Mouse (Mus musculus): ENCODE results near the gene Olfr819. TPM values are rescaled to one million over a fixed set of nuclear protein-coding genes. Genes with fewer than 3 reads are reported as not detected.

Olfr819 gene
- not detected in 2 replicates for polyA plus RNA-seq (2015; fragmentation: Nextera tagmentation; extraction: Ambion mirVana)

GRCm38 (mm10) chr10:129967166-129967565, at the start of gene Olfr819:
Olfr819 (minus strand) TSS chr10:129967266.

GRCm38 (mm10) chr10:130012321-130012720, 45.3 kb upstream of the Olfr819 start, which contains the start of gene Olfr820:
Olfr820 (plus strand) TSS chr10:130012621.

GRCm38 (mm10) chr10:129984962-129985361, 17.9 kb upstream of the Olfr819 start, which contains the start of gene Gm10310:
Gm10310 (minus strand) TSS chr10:129985062.

GRCm38 (mm10) chr10:129976040-129976439, 9.0 kb upstream of the Olfr819 start, which contains the start of gene Olfr247:
Olfr247 (minus strand) TSS chr10:129976140.

GRCm38 (mm10) chr10:129949000-129949399, 18.1 kb downstream of the Olfr819 start, which contains the start of gene Olfr818:
Olfr818 (minus strand) TSS chr10:129949100.

GRCm38 (mm10) chr10:129915497-129915896, 51.6 kb downstream of the Olfr819 start, which contains the start of gene Olfr816:
Olfr816 (minus strand) TSS chr10:129915597.

Other genes with a start within 250 kb of the Olfr819 start
- gene Olfr805, start 237.9 kb downstream of the Olfr819 start, polyA plus RNA-seq (2015; fragmentation: Nextera tagmentation; extraction: Ambion mirVana), result not detected in 2 replicates
- gene Olfr806, start 225.3 kb downstream of the Olfr819 start, polyA plus RNA-seq (2015; fragmentation: Nextera tagmentation; extraction: Ambion mirVana), result not detected in 2 replicates
- gene Olfr807, start 209.5 kb downstream of the Olfr819 start, polyA plus RNA-seq (2015; fragmentation: Nextera tagmentation; extraction: Ambion mirVana), result not detected in 2 replicates
- not detected in 2 replicates for gene Olfr808, start 201.8 kb downstream of the Olfr819 start, polyA plus RNA-seq (2015; fragmentation: Nextera tagmentation; extraction: Ambion mirVana)
- gene Olfr809, start 192.6 kb downstream of the Olfr819 start, polyA plus RNA-seq (2015; fragmentation: Nextera tagmentation; extraction: Ambion mirVana), result not detected in 2 replicates
- not detected in 2 replicates for gene Olfr810, start 172.3 kb downstream of the Olfr819 start, polyA plus RNA-seq (2015; fragmentation: Nextera tagmentation; extraction: Ambion mirVana)
- not detected in 2 replicates for gene Olfr811, start 162.9 kb downstream of the Olfr819 start, polyA plus RNA-seq (2015; fragmentation: Nextera tagmentation; extraction: Ambion mirVana)
- not detected in 2 replicates for gene Olfr812, start 121.2 kb downstream of the Olfr819 start, polyA plus RNA-seq (2015; fragmentation: Nextera tagmentation; extraction: Ambion mirVana)
- not detected in 2 replicates for gene Olfr813, start 111.9 kb downstream of the Olfr819 start, polyA plus RNA-seq (2015; fragmentation: Nextera tagmentation; extraction: Ambion mirVana)
- gene Olfr814, start 87.4 kb downstream of the Olfr819 start, polyA plus RNA-seq (2015; fragmentation: Nextera tagmentation; extraction: Ambion mirVana), result not detected in 2 replicates
- gene Olfr815, start 61.4 kb downstream of the Olfr819 start, polyA plus RNA-seq (2015; fragmentation: Nextera tagmentation; extraction: Ambion mirVana), result not detected in 2 replicates
- not detected in 2 replicates for gene Olfr816, start 51.7 kb downstream of the Olfr819 start, polyA plus RNA-seq (2015; fragmentation: Nextera tagmentation; extraction: Ambion mirVana)
- gene Olfr818, start 18.2 kb downstream of the Olfr819 start, polyA plus RNA-seq (2015; fragmentation: Nextera tagmentation; extraction: Ambion mirVana), result not detected in 2 replicates
- gene Olfr247, start 8.9 kb upstream of the Olfr819 start, polyA plus RNA-seq (2015; fragmentation: Nextera tagmentation; extraction: Ambion mirVana), result not detected in 2 replicates
- not detected in 2 replicates for gene Gm10310, start 17.8 kb upstream of the Olfr819 start, polyA plus RNA-seq (2015; fragmentation: Nextera tagmentation; extraction: Ambion mirVana)
- not detected in 2 replicates for gene Olfr820, start 45.4 kb upstream of the Olfr819 start, polyA plus RNA-seq (2015; fragmentation: Nextera tagmentation; extraction: Ambion mirVana)
- gene Olfr821, start 63.1 kb upstream of the Olfr819 start, polyA plus RNA-seq (2015; fragmentation: Nextera tagmentation; extraction: Ambion mirVana), result not detected in 2 replicates
- gene Olfr822, start 103.9 kb upstream of the Olfr819 start, polyA plus RNA-seq (2015; fragmentation: Nextera tagmentation; extraction: Ambion mirVana), result not detected in 2 replicates
- gene Olfr823, start 148.1 kb upstream of the Olfr819 start, polyA plus RNA-seq (2015; fragmentation: Nextera tagmentation; extraction: Ambion mirVana), result not detected in 2 replicates
- not detected in 2 replicates for gene Olfr824, start 162.7 kb upstream of the Olfr819 start, polyA plus RNA-seq (2015; fragmentation: Nextera tagmentation; extraction: Ambion mirVana)
- gene Olfr825, start 199.5 kb upstream of the Olfr819 start, polyA plus RNA-seq (2015; fragmentation: Nextera tagmentation; extraction: Ambion mirVana), result not detected in 2 replicates
- gene Olfr826, start 216.9 kb upstream of the Olfr819 start, polyA plus RNA-seq (2015; fragmentation: Nextera tagmentation; extraction: Ambion mirVana), result not detected in 2 replicates
- gene Olfr827, start 247.1 kb upstream of the Olfr819 start, polyA plus RNA-seq (2015; fragmentation: Nextera tagmentation; extraction: Ambion mirVana), result not detected in 2 replicates

Measured in urinary bladder, postnatal 0 days (tissue).